Mouse (Mus musculus): ENCODE data around the gene Ubiad1. TPM values are rescaled to one million over a fixed set of nuclear protein-coding genes. Genes with fewer than 3 reads are reported as not detected.

Ubiad1 gene
- polyA plus RNA-seq, 1 experiment from 2014 or later: 20.5 TPM

DNA sequence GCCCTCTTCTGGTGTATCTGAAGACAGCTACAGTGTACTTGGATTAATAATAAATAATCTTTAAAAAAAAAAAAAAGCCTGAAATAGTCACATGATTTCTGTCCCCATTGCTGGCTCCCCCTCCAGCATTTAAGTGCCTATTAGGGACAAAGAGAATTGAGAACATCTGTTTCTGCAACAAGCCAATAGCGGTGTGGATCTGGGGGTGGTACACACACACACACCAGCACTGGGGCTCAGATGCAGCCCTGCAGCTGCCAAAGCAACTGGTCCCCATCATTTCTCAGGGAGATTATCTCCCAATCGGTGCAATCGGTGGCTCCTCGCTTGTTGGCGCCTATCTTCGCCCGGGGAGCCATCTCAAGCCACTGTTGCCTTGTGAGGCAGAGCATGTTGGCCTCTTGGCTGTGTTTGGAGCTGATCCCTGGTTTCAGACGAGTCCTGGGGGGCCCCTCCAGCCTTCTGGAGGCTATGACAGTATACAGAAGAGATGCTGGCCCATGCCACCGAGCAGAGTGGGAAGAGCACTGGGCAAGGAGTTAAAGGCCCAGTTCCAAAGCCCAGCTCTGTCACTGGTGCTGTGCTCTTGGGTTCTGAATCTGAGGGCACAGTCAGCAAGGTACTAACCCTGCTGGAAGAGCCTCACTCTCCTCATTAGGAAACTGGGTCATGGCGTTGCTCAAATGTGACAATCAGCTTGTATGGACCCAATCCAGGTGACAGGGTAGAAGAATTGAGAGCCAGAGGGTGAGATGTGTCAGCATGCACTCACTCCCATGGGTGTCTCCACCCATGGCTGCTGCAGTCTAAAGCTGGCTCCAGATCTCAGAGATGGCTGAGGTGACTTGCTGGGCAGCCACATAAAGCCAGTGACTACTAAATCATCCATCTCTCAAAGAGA, 17.4 kb downstream of the Ubiad1 start:
- no peak overlapping the region for H3K27ac ChIP-seq (replicated peaks)
- whole genome bisulfite sequencing: 80% methylated on average over 10 of the region's 10 CpGs
- no peaks in the 10 kb centered on the region for H3K9me3 ChIP-seq
- no peak overlapping the region for H3K4me2 ChIP-seq (replicated peaks)
- no peaks in the 10 kb centered on the region for H3K36me3 ChIP-seq
- H3K4me1 ChIP-seq: peaks cover 8% of the 10 kb centered on the region; the same call in 1 of the 2 replicates
- H3K4me3 ChIP-seq: no peak overlapping the region
- H3K27me3 ChIP-seq: no peaks in the 10 kb centered on the region; the same call in 1 of the 2 replicates
- ATAC-seq (ENCODE audit: low FRiP score, low read depth): no peak
- no peak overlapping the region for H3K9ac ChIP-seq (replicated peaks)

GRCm38 (mm10) chr4:148417559-148417958, 27.0 kb downstream of the Ubiad1 start:
- Histone ChIP-seq H3K9ac (replicated peaks) (peak overlapping the region; percentile 12; the same call in 1 of the 2 replicates), H3K27me3 (peaks cover 39% of the 10 kb centered on the region), H3K4me3 (no peak overlapping the region), H3K36me3 (no peaks in the 10 kb centered on the region), H3K4me2 (replicated peaks) (no peak overlapping the region), H3K27ac (replicated peaks) (peak overlapping the region; percentile 58), H3K9me3 (no peaks in the 10 kb centered on the region), H3K4me1 (peaks cover 21% of the 10 kb centered on the region)
- 31% methylated on average over 6 of the region's 6 CpGs for WGBS
- no peak for ATAC-seq (ENCODE audit: low FRiP score, low read depth)

DNA sequence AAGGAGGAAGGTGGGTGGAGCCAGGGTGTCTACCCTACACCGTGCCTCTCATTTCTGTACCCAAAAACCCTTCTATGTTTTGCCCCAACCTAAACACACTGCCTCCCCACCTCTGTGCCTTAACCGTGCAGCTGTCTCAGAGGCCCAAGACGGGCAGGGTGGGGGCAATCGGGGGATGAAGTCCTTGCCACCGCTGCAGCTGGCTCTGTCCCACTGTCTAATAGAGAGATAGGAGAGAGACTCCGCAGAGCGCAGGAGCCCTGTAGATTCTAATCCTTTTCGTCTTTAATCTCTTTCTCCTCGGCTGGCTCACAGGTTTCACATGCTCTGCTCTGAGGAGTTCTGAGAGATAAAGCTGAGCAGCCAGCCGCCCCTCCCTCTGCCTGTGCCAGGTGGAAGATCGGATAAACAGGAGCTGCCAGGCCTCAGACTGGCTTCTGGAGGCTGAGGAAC, 27.5 kb downstream of the Ubiad1 start:
- Histone ChIP-seq H3K9me3 (no peaks in the 10 kb centered on the region), H3K4me3 (no peak overlapping the region), H3K36me3 (no peaks in the 10 kb centered on the region), H3K9ac (replicated peaks) (peak overlapping the region; percentile 12; the same call in 1 of the 2 replicates), H3K27ac (replicated peaks) (peak overlapping the region; percentile 58), H3K4me1 (peaks cover 21% of the 10 kb centered on the region), H3K4me2 (replicated peaks) (0 out of 2 replicates have a peak overlapping the region, but pooled peaks have one; percentile 4), H3K27me3 (peaks cover 39% of the 10 kb centered on the region)
- WGBS: 14% methylated on average over 11 of the region's 11 CpGs
- ATAC-seq (ENCODE audit: low FRiP score, low read depth): peak; percentile 67

DNA sequence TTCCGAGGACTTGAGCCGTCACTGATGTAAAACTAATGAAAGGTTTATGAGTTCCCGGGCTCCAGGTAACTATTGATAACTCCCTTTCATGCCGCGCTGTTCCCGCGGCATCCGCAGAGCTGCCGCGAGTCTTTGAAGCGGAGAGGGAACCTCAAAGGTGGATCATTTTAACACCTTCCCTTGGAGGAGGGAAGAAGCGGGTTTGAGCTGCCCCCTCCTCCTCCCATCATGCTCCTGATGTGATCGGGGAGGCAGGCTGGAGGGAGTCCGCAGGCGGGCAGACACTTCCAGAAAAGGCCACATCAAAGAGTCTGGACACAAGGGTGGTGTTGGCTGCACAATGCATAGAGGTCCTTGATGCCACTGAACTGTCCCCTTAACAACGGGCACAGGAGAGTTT, 29.0 kb downstream of the Ubiad1 start:
- Histone ChIP-seq H3K4me2 (replicated peaks) (peak overlapping the region; percentile 22), H3K27ac (replicated peaks) (no peak overlapping the region), H3K36me3 (no peaks in the 10 kb centered on the region), H3K9me3 (no peaks in the 10 kb centered on the region), H3K4me3 (no peak overlapping the region), H3K27me3 (peaks cover 38% of the 10 kb centered on the region), H3K9ac (replicated peaks) (no peak overlapping the region), H3K4me1 (peaks cover 21% of the 10 kb centered on the region)
- 0 out of 2 replicates have a peak, but pooled peaks have one; percentile 10 for ATAC-seq (ENCODE audit: low FRiP score, low read depth)
- WGBS: 23% methylated on average over 16 of the region's 16 CpGs

- peaks cover 34% of the 10 kb centered on the region for H3K27me3 ChIP-seq
- H3K4me1 ChIP-seq: peaks cover 23% of the 10 kb centered on the region
- no peak overlapping the region for H3K4me2 ChIP-seq (replicated peaks)
- whole genome bisulfite sequencing: 80% methylated on average over 10 of the region's 10 CpGs
- H3K4me3 ChIP-seq: no peak overlapping the region
- ATAC-seq (ENCODE audit: low FRiP score, low read depth): no peak
- no peaks in the 10 kb centered on the region for H3K9me3 ChIP-seq
- H3K27ac ChIP-seq (replicated peaks): no peak overlapping the region
- H3K9ac ChIP-seq (replicated peaks): no peak overlapping the region
- no peaks in the 10 kb centered on the region for H3K36me3 ChIP-seq
Observed at GRCm38 (mm10) chr4:148408256-148408975, 36.2 kb downstream of the Ubiad1 start.

DNA sequence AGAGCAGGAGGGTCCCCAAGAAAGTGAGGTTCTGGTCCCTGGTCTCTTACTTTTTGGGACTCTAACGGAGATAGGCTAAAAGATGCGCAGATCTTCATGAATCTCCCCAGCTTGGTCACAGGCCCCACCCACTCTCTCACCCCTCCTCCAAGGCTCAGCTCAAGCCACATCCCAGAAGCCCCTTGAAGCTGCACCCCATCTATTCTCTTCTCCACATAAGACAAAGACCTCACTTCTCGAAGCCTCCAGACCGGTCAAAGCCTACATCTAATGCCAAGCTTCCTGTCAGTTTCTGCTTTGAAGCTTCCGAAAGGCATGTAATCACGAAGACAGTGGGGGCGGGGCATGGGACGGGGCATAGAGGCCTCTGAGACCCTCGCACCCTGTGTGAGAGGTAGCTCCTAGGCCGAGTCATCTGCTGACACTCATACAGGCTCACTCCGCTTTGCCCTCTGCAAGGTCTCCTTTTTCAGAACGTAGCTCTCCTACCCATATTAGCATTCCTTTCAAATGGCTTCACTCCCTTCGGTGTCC, 39.2 kb downstream of the Ubiad1 start:
- Histone ChIP-seq H3K9me3 (no peaks in the 10 kb centered on the region), H3K9ac (replicated peaks) (no peak overlapping the region), H3K4me1 (peaks cover 25% of the 10 kb centered on the region), H3K36me3 (no peaks in the 10 kb centered on the region), H3K27me3 (peaks cover 49% of the 10 kb centered on the region), H3K27ac (replicated peaks) (0 out of 2 replicates have a peak overlapping the region, but pooled peaks have one; percentile 7), H3K4me2 (replicated peaks) (peak overlapping the region; percentile 33), H3K4me3 (no peak overlapping the region)
- WGBS: 12% methylated on average over 13 of the region's 13 CpGs
- ATAC-seq (ENCODE audit: low FRiP score, low read depth): peak; percentile 62

DNA sequence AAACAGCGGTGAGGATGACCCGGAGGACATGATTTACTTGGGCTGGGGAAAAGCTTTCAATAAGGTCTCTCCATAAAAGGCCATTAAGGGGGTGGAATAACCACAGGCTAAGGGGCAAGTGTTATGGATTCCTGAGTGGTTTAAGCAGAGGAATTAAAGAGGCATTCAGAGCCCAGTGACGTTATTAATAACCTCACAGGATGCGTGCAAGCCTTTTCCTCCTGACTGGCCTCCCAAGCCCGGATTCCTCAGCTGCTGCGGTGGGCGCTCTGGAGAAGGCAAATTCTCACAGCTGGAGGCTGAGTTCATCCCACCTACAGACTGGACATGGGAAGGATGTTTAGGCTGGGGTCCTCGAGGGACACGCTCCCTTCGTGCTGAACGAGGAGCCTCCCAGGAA, 39.8 kb downstream of the Ubiad1 start:
- H3K4me2 ChIP-seq (replicated peaks): peak overlapping the region; percentile 33
- H3K9me3 ChIP-seq: no peaks in the 10 kb centered on the region
- 5% methylated on average over 11 of the region's 11 CpGs for WGBS
- H3K4me1 ChIP-seq: peaks cover 25% of the 10 kb centered on the region
- no peak overlapping the region for H3K4me3 ChIP-seq
- H3K27ac ChIP-seq (replicated peaks): 0 out of 2 replicates have a peak overlapping the region, but pooled peaks have one; percentile 7
- H3K27me3 ChIP-seq: peaks cover 49% of the 10 kb centered on the region
- H3K9ac ChIP-seq (replicated peaks): no peak overlapping the region
- ATAC-seq (ENCODE audit: low FRiP score, low read depth): peak; percentile 10; the same call in 1 of the 2 replicates
- H3K36me3 ChIP-seq: no peaks in the 10 kb centered on the region

DNA sequence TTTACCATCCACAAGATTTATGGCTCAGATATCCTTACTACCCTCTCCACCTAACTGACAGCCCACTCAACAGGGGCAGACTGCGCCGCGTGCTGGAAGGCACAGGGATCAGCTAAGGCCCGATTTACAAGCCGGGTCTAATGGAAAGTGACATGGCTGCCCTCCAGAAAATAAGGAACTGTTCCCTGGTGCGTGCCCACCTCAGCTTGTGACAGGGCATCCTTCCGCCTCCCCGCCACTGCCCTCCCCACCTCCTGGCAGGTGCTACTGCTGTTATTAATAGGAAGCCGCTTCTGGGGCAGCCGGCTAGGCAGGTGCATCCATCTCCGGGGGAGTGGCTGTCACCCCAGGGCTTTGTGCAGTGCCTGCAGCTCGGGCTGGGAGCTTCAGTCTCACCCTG, 41.2 kb downstream of the Ubiad1 start:
- ATAC-seq (ENCODE audit: low FRiP score, low read depth): no peak
- H3K36me3 ChIP-seq: no peaks in the 10 kb centered on the region
- H3K27ac ChIP-seq (replicated peaks): no peak overlapping the region
- H3K4me3 ChIP-seq: no peak overlapping the region
- no peak overlapping the region for H3K9ac ChIP-seq (replicated peaks)
- WGBS: 24% methylated on average over 12 of the region's 12 CpGs
- H3K4me2 ChIP-seq (replicated peaks): no peak overlapping the region
- peaks cover 34% of the 10 kb centered on the region for H3K4me1 ChIP-seq
- peaks cover 49% of the 10 kb centered on the region for H3K27me3 ChIP-seq
- H3K9me3 ChIP-seq: no peaks in the 10 kb centered on the region

DNA sequence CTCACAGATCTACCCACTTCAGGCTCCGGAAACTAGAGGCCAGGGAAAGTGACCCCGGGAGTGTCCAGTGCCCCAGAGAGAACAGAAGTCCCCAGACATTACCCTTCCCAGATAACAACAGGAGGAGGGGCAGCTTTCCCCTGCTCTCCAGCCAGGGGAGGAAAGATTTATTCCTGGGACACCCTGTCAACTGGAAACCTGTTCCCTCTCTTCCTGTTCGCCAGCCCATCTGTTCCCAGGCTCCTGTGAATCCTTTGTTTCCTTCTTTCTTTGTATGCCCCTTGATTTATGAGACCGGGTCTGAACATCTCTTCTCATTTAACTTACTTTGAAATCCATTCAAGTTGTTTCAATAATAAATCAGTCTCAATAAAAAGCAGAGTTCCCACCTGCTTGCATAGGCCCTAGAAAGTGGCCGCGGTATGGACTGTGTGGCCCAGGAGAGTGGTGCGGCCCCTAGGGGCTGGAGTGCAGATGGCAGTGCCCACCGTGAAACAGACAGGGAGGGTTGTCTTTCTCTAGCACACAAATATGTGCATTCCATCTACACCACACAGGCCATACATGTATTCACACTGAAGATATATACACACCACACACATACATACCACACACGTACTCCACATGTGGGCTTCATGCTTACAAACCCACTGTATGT, 45.0 kb downstream of the Ubiad1 start:
- H3K36me3 ChIP-seq: no peaks in the 10 kb centered on the region
- H3K4me2 ChIP-seq (replicated peaks): no peak overlapping the region
- H3K27me3 ChIP-seq: peaks cover 26% of the 10 kb centered on the region
- H3K4me1 ChIP-seq: peaks cover 29% of the 10 kb centered on the region
- no peak overlapping the region for H3K9ac ChIP-seq (replicated peaks)
- H3K4me3 ChIP-seq: no peak overlapping the region
- no peaks in the 10 kb centered on the region for H3K9me3 ChIP-seq
- ATAC-seq (ENCODE audit: low FRiP score, low read depth): no peak
- no peak overlapping the region for H3K27ac ChIP-seq (replicated peaks)
- WGBS: 67% methylated on average over 9 of the region's 9 CpGs

DNA sequence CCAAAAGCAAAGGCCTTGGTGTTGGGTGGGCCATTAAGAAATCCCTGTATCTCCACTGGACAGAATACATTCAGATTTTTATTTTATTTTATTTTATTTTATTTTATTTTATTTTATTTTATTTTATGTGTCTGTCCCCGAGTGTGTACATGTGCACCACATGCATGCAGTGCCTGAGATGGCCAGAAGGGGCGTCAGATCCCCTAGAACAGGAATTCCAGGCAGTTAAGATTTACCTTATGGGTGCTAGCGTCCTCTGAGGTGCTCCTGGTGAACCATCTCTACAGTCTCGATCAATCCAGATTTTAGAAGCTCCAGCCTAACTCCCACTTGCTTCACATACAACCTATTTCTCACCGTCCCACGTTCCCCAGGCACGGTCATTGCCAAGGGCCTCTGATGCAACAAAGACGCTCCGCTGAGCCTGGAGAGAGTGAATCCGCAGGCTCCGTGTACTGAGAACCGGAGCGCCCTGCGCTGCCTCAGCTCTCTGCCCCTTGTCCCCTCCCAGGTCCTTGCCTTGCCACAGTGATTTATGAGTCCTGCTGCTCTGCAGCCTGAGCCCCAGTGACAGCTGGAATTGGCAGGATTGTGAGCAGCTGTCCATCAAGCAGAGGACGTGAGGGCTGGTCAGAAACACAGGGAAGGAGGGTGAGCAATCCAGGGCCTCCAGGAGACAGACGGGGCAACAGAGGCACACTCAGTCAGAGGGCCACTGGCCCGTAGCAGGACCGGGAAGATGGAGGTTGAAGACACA, 46.9 kb downstream of the Ubiad1 start:
- peak; percentile 29; the same call in 1 of the 2 replicates for ATAC-seq (ENCODE audit: low FRiP score, low read depth)
- Histone ChIP-seq H3K27me3 (peaks cover 8% of the 10 kb centered on the region), H3K4me1 (peaks cover 19% of the 10 kb centered on the region; the same call in 1 of the 2 replicates), H3K9me3 (no peaks in the 10 kb centered on the region), H3K4me3 (no peak overlapping the region), H3K9ac (replicated peaks) (no peak overlapping the region), H3K27ac (replicated peaks) (peak overlapping the region; percentile 27), H3K36me3 (no peaks in the 10 kb centered on the region), H3K4me2 (replicated peaks) (no peak overlapping the region)
- 68% methylated on average over 18 of the region's 18 CpGs for WGBS

- Histone ChIP-seq H3K4me3 (no peak overlapping the region), H3K27me3 (peaks cover 5% of the 10 kb centered on the region), H3K4me1 (peaks cover 24% of the 10 kb centered on the region; the same call in 1 of the 2 replicates), H3K36me3 (no peaks in the 10 kb centered on the region), H3K9ac (replicated peaks) (no peak overlapping the region), H3K27ac (replicated peaks) (no peak overlapping the region), H3K9me3 (no peaks in the 10 kb centered on the region), H3K4me2 (replicated peaks) (no peak overlapping the region)
- ATAC-seq (ENCODE audit: low FRiP score, low read depth): no peak
- 93% methylated on average over 4 of the region's 4 CpGs for WGBS
Observed at GRCm38 (mm10) chr4:148397113-148397512, 47.5 kb downstream of the Ubiad1 start.

All from midbrain, embryonic 12.5 days (tissue).